Mouse (Mus musculus) heart, adult 2 months (tissue): Measurements from ENCODE around the gene Tmtc2.

Experiments used
- CTCF ChIP-seq: fragments of 200-600 bp; IDR thresholded peaks from 2 replicates; pipeline ENCODE4 v1.8.1; 2022; ENCODE audit warnings: antibody characterized with exemption, mild to moderate bottlenecking, moderate library complexity
- EP300 ChIP-seq: fragments of 200-500 bp; IDR thresholded peaks from 2 replicates; pipeline ENCODE4 v1.6.1; 2011; ENCODE audit warnings: low read depth, low read length, control low read depth; ENCODE audit not compliant: insufficient read depth
- POLR2A ChIP-seq: fragments of 200-500 bp; IDR thresholded peaks from 2 replicates; pipeline ENCODE4 v1.6.1; 2011; ENCODE audit warnings: mild to moderate bottlenecking, low read depth, low read length, control low read depth; ENCODE audit not compliant: insufficient read depth

DNA sequence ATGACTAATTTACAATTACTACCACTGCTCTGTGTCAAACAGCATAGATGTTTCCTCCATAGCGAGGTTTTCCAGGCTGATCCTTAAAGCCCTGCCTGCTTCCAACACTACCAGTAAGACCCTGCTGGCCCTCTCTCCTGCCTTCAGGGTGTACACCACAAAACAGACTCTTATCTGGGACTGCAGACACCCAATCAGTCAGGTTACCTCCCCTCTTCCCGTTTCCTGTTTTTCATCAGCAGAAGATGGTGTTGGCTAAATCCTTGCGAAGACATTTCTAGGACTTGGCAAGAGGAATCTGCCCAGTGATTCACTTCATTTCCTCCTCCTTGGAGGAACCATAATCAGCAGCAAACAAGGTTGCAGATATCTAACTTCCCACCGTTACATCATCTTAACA, 73.8 kb downstream of the Tmtc2 start:
- TF ChIP-seq CTCF, result no peak
- peak; percentile 90 for TF ChIP-seq EP300
- peak; percentile 75 for TF ChIP-seq POLR2A
